Mouse (Mus musculus) monocyte, adult 2 months (primary cell): ENCODE results near the gene Net1.
"Not testable (repeated sequence)": the region's sequence is repeated elsewhere in the genome, so short reads cannot be mapped to it uniquely, and the experiment has no call there.

ENCODE experiments used
- DNase-seq, 2 experiments: peaks; one replicate each; pipeline ENCODE4 v3.0.0; 2022; ENCODE audit warnings: low spot score in 2 of 2, low read depth in 1 of 2

Gene Net1

GRCm38 (mm10) chr13:3917571-3918311 is at the start of gene Net1, which contains the start of gene Tubal3:
TSS of gene Net1 (minus strand) at chr13:3918220.
TSS of gene Tubal3 (plus strand) at chr13:3918274.
- DNase-seq, result peak; percentile 70 to 80

DNA sequence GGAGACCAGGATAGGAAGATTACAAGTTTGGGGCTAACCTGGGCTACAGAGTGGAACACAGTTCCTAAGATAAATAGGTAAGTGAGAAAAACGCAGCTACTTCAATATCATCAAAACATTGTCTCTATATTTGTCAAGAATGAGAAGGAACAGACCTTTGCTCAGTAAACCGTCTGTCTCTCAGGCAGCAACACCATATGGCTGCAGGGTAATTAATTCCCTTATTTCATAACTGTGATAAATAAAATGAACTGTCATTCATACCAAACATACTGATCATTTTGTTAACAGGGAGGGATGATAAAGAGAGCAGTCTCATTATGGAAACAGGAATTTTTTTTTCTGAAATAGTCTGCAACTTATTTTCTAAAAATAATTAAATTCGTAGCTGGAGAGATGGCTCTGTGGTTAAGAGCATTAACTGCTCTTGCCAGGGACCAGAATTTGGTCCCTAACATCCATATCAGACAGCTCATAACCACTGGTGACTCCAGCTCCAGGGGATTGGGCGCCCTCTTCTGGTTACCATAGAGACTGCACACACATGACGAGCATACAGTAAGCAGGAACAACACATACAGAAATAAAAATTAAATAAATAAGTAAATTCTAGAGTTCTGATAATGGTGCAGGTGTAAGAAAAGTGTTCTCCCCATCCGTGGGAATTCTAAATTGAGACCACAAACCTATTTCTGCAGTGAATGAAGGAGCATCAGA is 33.3 kb upstream of the Net1 start:
- no peak for DNase-seq

DNA sequence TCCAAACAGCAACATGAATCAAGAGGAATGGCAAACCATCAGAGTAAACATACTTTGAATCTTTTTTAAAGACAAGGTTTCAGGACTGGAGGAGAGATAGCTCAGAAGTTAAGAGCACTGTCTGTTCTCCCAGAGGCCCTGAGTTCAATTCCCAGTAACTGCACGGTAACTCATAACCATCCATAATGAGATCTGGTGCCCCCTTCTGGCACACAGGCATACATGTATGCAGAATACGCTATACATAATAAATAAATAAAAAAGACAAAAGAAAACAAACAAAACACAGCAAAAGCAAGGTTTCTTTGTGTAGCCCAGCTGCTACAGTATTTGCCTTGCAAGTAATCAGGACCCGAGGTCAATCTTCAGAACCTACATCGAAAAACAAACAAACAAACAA is 31.5 kb upstream of the Net1 start:
- no peak for DNase-seq

DNA sequence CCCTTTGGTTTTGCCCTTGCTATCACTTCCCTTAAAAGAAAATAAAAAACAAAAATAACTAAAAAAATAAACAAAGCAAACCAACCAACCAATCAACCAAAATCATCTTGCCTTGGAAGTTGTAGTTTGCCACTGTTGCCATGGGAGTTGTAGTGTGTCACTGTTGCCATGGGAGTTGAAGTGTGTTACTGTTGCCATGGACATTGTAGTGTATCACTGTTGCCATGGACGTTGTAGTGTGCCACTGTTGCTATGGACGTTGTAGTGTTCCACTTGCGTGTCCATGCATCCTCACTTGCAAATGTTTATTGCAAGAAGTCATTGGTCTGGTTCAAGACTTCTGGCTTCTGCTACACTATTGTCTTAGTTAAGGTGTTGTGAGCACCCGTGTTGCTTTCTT is 29.2 kb upstream of the Net1 start:
- DNase-seq, result no peak

DNA sequence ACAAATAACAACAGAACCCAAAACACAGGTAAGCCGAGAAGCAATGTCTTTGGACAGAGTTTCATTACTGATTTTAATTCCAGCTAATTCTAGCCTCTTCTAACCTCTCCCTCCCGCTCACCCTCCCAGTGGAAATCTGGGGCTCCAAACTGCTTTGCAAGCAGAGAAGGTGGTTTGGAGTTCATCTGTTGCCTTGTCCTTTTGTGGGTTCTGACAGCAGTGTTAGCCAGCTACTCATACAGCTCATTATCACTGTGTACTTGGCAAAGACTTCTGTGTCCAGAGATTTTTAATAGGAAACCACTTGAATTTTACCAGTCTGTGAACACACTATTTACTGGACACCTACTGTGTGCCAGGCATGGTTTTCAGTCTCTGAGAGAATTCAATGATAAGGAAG is 27.2 kb upstream of the Net1 start, which contains the start of gene Ucn3:
TSS of gene Ucn3 (minus strand) at position 101 of the 400 bp plus-strand sequence.
- DNase-seq, result no peak

- no peak for DNase-seq
Observed at GRCm38 (mm10) chr13:3944699-3945098, 26.7 kb upstream of the Net1 start.

- DNase-seq, result no peak
Observed at GRCm38 (mm10) chr13:3926046-3926445, 8.0 kb upstream of the Net1 start.

DNA sequence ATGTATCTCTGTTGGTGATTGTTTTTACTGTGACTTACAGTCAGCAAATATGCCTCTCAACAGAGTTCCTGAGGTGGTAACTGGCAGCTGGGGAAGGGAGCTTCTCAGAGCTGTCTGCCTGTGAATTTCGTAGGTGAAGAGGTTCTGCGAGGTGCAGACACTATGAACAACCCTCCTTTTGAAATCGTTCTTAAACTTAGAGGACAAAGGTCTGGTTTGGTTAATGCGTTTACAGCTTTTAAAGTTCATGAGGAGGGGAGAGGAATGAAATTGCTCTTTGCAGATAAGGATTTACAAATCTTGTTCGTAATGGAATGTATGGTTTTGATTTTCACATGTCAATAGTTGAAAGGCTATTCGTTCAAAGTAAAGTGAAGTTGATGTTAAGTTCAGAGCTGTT is 7.6 kb upstream of the Net1 start:
- DNase-seq, result no peak

DNA sequence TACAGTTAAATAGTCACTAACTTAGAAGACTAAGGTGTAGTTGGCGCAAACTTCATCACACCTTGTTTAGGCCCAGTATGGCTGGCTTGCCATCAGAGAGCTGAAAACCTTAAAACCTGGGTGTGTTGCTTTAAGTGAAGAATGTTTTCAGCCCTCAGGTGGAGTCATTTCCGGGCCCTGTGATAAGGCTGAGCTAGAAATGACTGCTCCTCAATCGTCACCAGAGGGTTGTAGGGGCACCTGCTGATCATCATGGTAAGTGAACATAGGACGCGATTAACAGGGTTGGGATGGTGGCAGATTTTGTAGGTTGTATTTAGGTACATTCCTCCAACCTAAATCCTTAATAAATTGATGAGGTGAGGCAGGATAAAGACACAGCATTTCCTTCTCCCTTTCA is 6.5 kb upstream of the Net1 start:
- no peak for DNase-seq

DNA sequence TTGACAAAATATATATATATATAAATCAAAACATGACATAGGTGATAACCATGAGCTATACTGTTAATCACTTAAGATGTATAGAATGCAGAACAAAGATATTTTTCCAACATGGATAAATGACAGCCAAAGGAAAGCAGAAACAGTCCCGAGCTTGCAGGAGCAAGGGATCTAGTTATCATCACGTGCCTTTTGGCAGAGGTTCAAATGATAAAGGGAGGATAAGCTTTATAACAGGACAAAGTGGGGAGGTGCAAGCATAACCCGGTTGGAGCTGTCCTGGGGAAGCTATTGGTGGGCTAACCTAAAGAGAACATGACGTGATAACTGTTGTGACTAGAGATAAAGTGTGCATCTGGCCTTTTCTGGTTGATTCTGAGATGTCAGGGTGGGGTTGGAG is 4.5 kb downstream of the Net1 start:
- DNase-seq, result no peak

DNA sequence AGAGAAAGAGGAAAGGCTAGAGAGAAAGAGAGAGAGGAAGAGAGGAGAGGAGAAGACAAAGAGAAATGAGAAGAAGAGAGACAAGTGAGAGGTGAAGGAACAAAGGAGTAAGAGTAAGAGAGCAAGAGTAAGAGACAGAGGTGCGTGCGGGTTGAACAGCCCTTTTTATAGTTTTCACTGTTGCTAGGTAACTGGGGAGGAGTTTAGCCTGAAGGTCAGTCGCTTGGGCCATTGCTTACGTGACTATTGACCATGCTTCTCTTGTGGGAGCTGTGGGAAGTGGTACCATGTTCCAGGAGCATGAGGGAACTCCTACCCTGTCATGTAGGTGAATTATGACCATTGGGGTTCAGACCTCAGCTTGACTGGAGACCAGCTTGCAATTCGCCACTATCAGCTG is 7.7 kb downstream of the Net1 start:
- no peak for DNase-seq

DNA sequence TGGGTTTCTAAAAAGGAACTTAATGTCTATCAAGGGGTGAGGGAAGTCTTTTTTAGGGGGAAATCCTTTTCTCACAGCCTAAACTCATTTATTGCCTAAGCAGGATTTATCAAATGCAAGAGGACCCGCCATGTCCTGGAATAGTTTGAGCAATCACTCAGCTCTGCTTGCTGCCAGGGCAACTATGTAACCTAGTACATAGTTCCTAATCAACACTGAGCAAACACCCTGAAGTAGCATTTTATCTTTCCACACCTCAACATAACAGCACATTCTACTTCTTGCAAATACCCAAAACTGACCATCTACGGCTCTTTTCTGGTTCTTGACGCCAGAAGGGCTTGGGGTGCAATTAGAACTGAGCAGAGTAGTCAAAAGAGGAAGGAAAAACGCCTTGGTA is 9.8 kb downstream of the Net1 start:
- DNase-seq, result no peak

- DNase-seq, result no peak
Observed at GRCm38 (mm10) chr13:3907151-3907696, 10.8 kb downstream of the Net1 start.

GRCm38 (mm10) chr13:3899301-3899700 is 18.7 kb downstream of the Net1 start:
- DNase-seq, result no peak

DNA sequence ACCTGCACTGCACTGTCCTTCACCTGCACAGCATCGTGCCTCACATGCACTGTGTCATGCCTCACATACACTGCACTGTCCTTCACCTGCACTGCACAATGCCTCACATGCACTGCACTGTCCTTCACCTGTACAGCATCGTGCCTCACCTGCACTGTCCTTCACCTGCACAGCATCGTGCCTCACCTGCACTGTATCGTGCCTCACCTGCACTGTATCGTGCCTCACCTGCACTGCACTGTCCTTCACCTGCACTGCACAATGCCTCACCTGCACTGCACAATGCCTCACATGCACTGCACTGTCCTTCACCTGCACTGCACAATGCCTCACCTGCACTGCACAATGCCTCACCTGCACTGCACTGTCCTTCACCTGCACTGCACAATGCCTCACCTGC is 19.8 kb downstream of the Net1 start:
- DNase-seq, result not testable (repeated sequence)

DNA sequence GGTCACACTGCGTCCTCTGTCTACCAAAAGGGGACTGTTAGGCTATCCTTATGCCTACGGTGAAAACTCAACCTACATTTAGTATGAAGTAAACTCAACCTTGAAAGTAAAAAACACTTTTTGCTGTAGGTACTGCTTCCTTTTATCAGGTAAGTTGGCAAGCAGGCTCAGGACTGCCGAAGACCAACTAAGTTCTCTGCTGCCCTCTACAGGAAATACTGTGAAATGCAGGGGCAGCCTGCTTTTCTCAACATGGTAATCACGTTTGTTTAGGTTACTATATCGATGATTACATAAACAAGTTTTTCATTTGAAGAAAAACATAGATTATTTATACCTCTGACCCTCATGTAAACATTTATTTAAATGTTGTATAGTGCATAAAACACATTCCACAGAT is 21.1 kb downstream of the Net1 start:
- peak in 1 of 2 experiments; percentile 31 for DNase-seq

GRCm38 (mm10) chr13:3896032-3896431 is 22.0 kb downstream of the Net1 start:
- no peak for DNase-seq

DNA sequence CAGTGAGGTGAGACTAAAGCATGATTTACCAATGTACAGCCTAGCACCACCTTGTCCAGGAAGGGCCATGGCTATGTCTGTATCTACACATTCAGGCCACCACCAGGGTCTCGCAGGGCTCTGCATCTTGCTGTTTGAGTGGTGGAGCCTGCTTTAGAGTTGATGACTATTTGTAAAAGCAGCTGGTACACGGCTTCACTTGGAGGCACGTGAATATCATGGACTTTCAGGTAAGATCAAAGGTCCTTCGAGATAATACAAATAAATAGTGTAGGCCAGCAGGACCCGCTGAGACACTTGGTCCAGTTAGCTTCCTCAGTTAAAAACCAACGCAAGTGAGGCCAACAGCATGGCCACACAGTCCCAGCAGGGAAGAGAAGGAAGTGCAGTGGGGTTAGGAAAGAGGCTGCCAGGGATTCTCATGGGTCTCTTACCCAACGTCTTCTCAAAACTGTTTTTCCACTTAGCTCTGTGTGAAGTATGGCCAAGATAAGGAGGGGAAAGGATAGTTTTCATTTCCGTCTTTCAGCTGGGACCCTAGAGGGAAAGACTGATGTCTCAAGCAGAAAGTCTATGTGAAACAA is 22.5 kb downstream of the Net1 start:
- DNase-seq, result no peak

- DNase-seq, result no peak
Observed at GRCm38 (mm10) chr13:3894549-3894948, 23.5 kb downstream of the Net1 start.

DNA sequence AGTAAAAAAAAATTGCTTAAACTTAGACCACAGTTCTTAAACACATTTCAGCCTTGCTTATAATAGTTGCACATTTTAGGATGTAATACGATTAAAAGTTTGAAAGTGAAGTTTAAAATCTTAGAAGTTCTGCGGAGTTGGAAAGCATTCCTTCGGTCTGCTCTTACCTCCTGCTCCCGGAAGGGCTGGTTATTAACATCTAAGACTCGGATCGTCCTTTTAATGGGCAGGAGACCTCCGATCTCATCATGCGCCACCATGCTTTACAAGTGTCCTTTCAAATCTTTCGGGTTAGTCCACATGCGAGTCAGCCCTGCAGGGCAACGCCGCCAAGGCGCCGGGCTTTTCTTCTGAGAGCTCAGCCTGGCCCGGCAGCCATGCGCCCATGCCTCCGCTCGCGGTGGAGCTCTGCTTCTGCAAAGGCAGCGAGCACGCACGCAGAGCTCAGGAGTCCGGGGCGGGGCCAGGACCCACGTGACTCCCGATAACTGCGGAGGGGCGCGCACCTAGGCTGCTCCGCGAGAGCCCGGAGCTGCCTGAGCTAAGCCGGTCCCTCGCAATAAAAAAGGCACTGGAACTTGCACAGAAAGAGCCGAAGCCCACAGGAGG is 24.8 kb downstream of the Net1 start:
- peak; percentile 42 to 67 for DNase-seq

GRCm38 (mm10) chr13:3892601-3893000 is 25.4 kb downstream of the Net1 start:
- DNase-seq, result no peak
